Mouse (Mus musculus) R1 (cell line): ENCODE data around the gene Zfyve27.

Experiments
- DNase-seq: peaks from one replicate; pipeline ENCODE4 v3.0.0-alpha.2; 2018; ENCODE audit warnings: low read depth, low spot score

Gene Zfyve27

GRCm38 (mm10) chr19:42163764-42164163, at the start of gene Zfyve27:
Gene Zfyve27 (plus strand): TSS chr19:42163951.
- no peak for DNase-seq

- DNase-seq, result no peak
Measured at GRCm38 (mm10) chr19:42115783-42116335, 47.9 kb upstream of the Zfyve27 start.

GRCm38 (mm10) chr19:42118142-42118541, 45.6 kb upstream of the Zfyve27 start:
- no peak for DNase-seq

- no peak for DNase-seq
Measured at GRCm38 (mm10) chr19:42118596-42118995, 45.2 kb upstream of the Zfyve27 start.

- DNase-seq, result no peak
Measured at GRCm38 (mm10) chr19:42120451-42120850, 43.3 kb upstream of the Zfyve27 start.

GRCm38 (mm10) chr19:42124684-42125083, 39.1 kb upstream of the Zfyve27 start:
- DNase-seq, result no peak

GRCm38 (mm10) chr19:42125501-42126218, 38.1 kb upstream of the Zfyve27 start:
- no peak for DNase-seq

GRCm38 (mm10) chr19:42126219-42126605, 37.5 kb upstream of the Zfyve27 start:
- DNase-seq, result no peak

- no peak for DNase-seq
Measured at GRCm38 (mm10) chr19:42127024-42127423, 36.7 kb upstream of the Zfyve27 start.

- DNase-seq, result no peak
Measured at GRCm38 (mm10) chr19:42128052-42128740, 35.6 kb upstream of the Zfyve27 start.

GRCm38 (mm10) chr19:42128787-42129508, 34.8 kb upstream of the Zfyve27 start, which contains the start of gene Avpi1:
Gene Avpi1 (minus strand): TSS chr19:42129059.
- peak; percentile 100 for DNase-seq

GRCm38 (mm10) chr19:42129509-42130293, 34.0 kb upstream of the Zfyve27 start:
- peak; percentile 80 for DNase-seq

GRCm38 (mm10) chr19:42130294-42130606, 33.5 kb upstream of the Zfyve27 start:
- no peak for DNase-seq

GRCm38 (mm10) chr19:42131101-42131500, 32.6 kb upstream of the Zfyve27 start:
- DNase-seq, result no peak

- DNase-seq, result no peak
Measured at GRCm38 (mm10) chr19:42135070-42135469, 28.7 kb upstream of the Zfyve27 start.

- DNase-seq, result peak; percentile 98
Measured at GRCm38 (mm10) chr19:42136126-42136525, 27.6 kb upstream of the Zfyve27 start.

GRCm38 (mm10) chr19:42137167-42137672, 26.5 kb upstream of the Zfyve27 start:
- DNase-seq, result no peak

- DNase-seq, result no peak
Measured at GRCm38 (mm10) chr19:42138517-42139285, 25.1 kb upstream of the Zfyve27 start.

- DNase-seq, result no peak
Measured at GRCm38 (mm10) chr19:42139724-42140517, 23.8 kb upstream of the Zfyve27 start.

GRCm38 (mm10) chr19:42141998-42142397, 21.8 kb upstream of the Zfyve27 start:
- peak; percentile 94 for DNase-seq
